Mouse (Mus musculus) liver, postnatal 0 days (tissue): ENCODE measurements around the gene St7. TPM values are rescaled to one million over a fixed set of nuclear protein-coding genes. Genes with fewer than 3 reads are reported as not detected.

Experiments used
- ATAC-seq: fragments of 200-750 bp; cut with Nextera tagmentation; 2 replicates; pipeline ENCODE4 v1.8.0; 2017; ENCODE audit warnings: mild to moderate bottlenecking, moderate library complexity
- DNase-seq: peaks from one replicate; pipeline ENCODE4 v3.0.0-alpha.2; 2016
- H3K27ac ChIP-seq: fragments of 300-500 bp; sonication (generic); 2 replicates; pipeline ENCODE4 v1.5.1; 2014; ENCODE audit warnings: antibody characterized with exemption, moderate library complexity, mild to moderate bottlenecking, low read depth
- H3K27me3 ChIP-seq: fragments of 300-500 bp; sonication (generic); 2 replicates; pipeline ENCODE4 v1.6.1; 2014; ENCODE audit warnings: low read length, control low read depth, mixed read lengths; ENCODE audit not compliant: insufficient read depth
- H3K36me3 ChIP-seq: fragments of 300-500 bp; sonication (generic); replicated peaks from 2 replicates; pipeline ENCODE4 v1.6.1; 2014; ENCODE audit warnings: mild to moderate bottlenecking, control low read depth, low read length, moderate library complexity, mixed read lengths; ENCODE audit not compliant: insufficient read depth
- H3K4me1 ChIP-seq: fragments of 300-500 bp; sonication (generic); 2 replicates; pipeline ENCODE4 v1.6.1; 2014; ENCODE audit warnings: antibody characterized with exemption, mild to moderate bottlenecking, control low read depth; ENCODE audit not compliant: insufficient read depth
- H3K4me2 ChIP-seq: fragments of 300-500 bp; sonication (generic); 2 replicates; pipeline ENCODE4 v1.6.1; 2014; ENCODE audit warnings: low read depth, mild to moderate bottlenecking, low read length, moderate library complexity, mixed read lengths
- H3K4me3 ChIP-seq: fragments of 300-500 bp; sonication (generic); 2 replicates; pipeline ENCODE4 v1.5.1; 2014; ENCODE audit warnings: low read depth, low read length
- H3K9ac ChIP-seq: fragments of 300-500 bp; sonication (generic); replicated peaks from 2 replicates; pipeline ENCODE4 v1.6.1; 2014; ENCODE audit warnings: mild to moderate bottlenecking, moderate library complexity
- H3K9me3 ChIP-seq: fragments of 300-500 bp; sonication (generic); 2 replicates; pipeline ENCODE4 v1.6.1; 2016; ENCODE audit warnings: mild to moderate bottlenecking, control low read depth, low read length, mixed read lengths
- CTCF ChIP-seq: sonication (generic); IDR thresholded peaks from 2 replicates; pipeline ENCODE4 v1.5.1; 2016; ENCODE audit warnings: antibody characterized with exemption, low read depth
- EP300 ChIP-seq: IDR thresholded peaks from 2 replicates; pipeline ENCODE4 v1.6.1; 2016; ENCODE audit warnings: antibody characterized with exemption, low read depth, mild to moderate bottlenecking
- WGBS: fragments of 180-500 bp; shearing (Covaris S2); extraction: QIAGEN DNeasy Blood & Tissue Kit; methylation state at CpG from one replicate; pipeline ENCODE4 v1.1.7; 2014; ENCODE audit not compliant: insufficient replicate concordance; 5-methylcytosine and 5-hydroxymethylcytosine counted together
- polyA plus RNA-seq: library from polyadenylated mRNA; unstranded; fragments of >200 nt; fragmentation: Nextera tagmentation; extraction: Ambion mirVana; gene quantifications from 2 replicates; pipeline ENCODE4 v1.2.1, GENCODE M21; 2015

Gene St7
- polyA plus RNA-seq, 1 experiment from 2014 or later: 11.0 TPM

DNA sequence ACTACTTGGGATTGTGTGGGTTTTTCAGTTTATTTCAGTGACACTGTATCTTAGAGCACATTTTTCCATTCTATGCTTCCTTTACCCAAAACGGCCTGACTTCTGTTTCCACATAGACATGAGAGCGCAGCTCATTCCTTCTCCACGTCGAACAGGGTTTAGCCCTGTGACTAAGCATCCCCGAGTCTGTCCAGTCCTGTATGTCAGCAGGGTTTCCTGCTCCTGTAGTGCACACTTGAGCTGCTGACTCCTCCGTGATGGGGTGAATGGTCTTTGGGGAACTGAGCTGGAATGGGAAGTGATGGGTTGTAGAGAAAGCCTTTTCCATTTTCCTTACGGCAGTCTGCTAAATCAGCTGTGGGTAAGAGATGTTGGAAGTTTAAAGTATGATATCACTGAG is 182.9 kb downstream of the St7 start:
- Histone ChIP-seq H3K4me1 (no peaks in the 10 kb centered on the region), H3K4me3 (no peak overlapping the region), H3K4me2 (no peak overlapping the region), H3K27ac (no peak overlapping the region), H3K36me3 (no peaks in the 10 kb centered on the region), H3K9me3 (no peaks in the 10 kb centered on the region), H3K9ac (no peak overlapping the region), H3K27me3 (no peaks in the 10 kb centered on the region)
- TF ChIP-seq EP300 (no peak), CTCF (no peak)
- 67% methylated on average over 7 of the region's 7 CpGs for WGBS
- ATAC-seq: no peak
- no peak for DNase-seq

DNA sequence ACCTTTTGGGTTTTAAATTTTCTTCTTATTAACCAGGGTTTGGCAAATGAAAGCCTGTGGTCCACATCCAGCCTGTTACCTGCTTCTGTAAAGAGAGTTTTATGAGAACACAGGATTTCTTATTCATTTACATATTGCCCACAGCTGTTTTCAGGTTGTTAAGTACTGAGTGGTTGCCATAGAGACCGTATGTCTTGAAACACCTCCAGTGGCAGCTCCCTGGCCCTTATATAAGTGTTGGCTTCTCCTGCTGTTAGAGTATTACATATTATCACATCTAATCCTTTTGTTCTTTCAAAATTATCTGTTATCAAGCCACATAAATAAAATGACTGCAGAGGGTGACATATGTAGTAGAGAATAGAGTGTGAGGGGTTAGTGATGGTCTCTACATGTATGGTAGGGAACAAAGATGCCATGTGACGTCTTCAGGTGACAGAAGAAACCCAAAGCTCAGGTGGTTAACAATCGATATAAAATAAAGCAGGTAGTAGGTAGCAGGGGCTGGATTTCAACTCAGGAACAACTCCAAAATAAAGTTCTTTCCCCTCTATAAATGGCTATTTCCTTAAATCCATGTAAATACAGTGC is 183.4 kb downstream of the St7 start:
- TF ChIP-seq CTCF (no peak), EP300 (no peak)
- 86% methylated on average over 3 of the region's 3 CpGs for WGBS
- H3K36me3 ChIP-seq: no peaks in the 10 kb centered on the region
- no peak overlapping the region for H3K9ac ChIP-seq
- H3K9me3 ChIP-seq: no peaks in the 10 kb centered on the region
- H3K4me2 ChIP-seq: no peak overlapping the region
- ATAC-seq (no peak), DNase-seq (no peak)
- H3K4me1 ChIP-seq: no peaks in the 10 kb centered on the region
- no peak overlapping the region for H3K4me3 ChIP-seq
- H3K27ac ChIP-seq: no peak overlapping the region
- no peaks in the 10 kb centered on the region for H3K27me3 ChIP-seq

DNA sequence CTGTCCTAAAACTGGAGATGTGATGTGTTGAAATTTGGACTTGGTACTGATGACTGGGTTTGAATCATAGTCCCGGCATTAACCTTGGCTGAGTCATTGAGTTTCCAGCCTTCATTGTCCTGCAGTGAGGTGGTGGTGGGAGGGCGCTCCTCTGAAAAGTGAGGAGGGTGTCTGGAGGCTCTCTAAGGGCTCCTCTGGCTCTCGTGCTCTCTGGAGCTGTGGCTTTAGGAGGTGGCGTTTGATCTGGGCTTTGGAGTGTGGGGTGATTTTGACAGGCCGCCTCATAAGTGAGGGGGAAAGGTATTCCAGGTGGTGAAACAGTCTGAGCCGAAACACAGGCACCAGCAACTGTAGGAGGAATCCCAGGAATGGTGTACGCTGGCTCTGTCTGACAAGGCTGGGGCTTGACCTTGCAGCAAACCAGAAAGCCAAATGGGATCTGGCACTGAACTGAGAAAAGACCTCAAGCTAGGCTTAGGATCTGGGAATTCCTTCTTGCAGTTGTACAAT is 184.0 kb downstream of the St7 start:
- no peaks in the 10 kb centered on the region for H3K9me3 ChIP-seq
- DNase-seq (no peak), ATAC-seq (no peak)
- H3K4me3 ChIP-seq: no peak overlapping the region
- no peaks in the 10 kb centered on the region for H3K4me1 ChIP-seq
- H3K27ac ChIP-seq: no peak overlapping the region
- H3K36me3 ChIP-seq: no peaks in the 10 kb centered on the region
- TF ChIP-seq EP300 (no peak), CTCF (no peak)
- no peaks in the 10 kb centered on the region for H3K27me3 ChIP-seq
- 85% methylated on average over 7 of the region's 7 CpGs for WGBS
- no peak overlapping the region for H3K4me2 ChIP-seq
- H3K9ac ChIP-seq: no peak overlapping the region

DNA sequence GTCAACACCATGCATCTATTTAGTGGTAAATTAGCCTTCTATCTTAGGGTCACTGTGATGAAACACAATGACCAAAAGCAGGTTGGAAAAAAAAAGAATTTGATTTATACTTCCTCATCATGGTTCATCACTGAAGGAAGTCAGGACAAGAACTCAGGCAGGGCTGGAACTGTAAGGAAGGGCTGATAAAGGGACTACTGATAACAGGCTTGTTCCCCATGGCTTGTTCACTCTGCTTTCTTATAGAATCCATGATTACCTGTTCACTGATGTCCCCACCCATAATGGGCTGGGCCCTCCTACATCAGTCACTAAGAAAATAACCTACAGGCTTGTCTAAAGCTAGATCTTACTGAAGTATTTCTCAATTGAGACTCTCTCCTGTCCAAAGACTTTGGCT is 190.2 kb downstream of the St7 start:
- no peak overlapping the region for H3K9ac ChIP-seq
- H3K9me3 ChIP-seq: no peaks in the 10 kb centered on the region
- no peaks in the 10 kb centered on the region for H3K27me3 ChIP-seq
- no peak overlapping the region for H3K27ac ChIP-seq
- no peak for ATAC-seq
- H3K4me1 ChIP-seq: no peaks in the 10 kb centered on the region
- TF ChIP-seq CTCF (no peak), EP300 (no peak)
- no peak overlapping the region for H3K4me3 ChIP-seq
- no peaks in the 10 kb centered on the region for H3K36me3 ChIP-seq
- DNase-seq: no peak
- H3K4me2 ChIP-seq: no peak overlapping the region

DNA sequence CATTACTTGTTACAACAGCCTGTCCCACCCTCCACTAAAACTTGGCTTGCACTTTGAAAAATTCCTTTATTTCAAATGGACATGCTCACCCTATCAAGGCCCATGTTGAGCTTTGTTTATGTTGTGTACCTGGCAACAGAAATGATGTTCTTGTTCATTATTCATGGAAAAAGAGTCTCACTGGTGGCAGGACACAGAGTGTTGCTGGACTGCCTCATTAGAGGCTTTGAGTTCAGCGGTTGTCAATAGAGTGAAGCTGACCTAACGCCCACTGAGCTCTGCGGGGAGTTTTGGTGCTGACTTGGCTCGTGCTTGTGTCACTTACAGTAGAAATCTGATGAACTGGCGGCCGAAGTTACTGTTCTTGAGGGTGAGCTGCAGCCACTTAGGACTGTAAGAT is 195.0 kb downstream of the St7 start:
- Histone ChIP-seq H3K27ac (no peak overlapping the region), H3K27me3 (no peaks in the 10 kb centered on the region), H3K4me3 (no peak overlapping the region), H3K4me1 (no peaks in the 10 kb centered on the region), H3K4me2 (no peak overlapping the region), H3K36me3 (no peaks in the 10 kb centered on the region), H3K9ac (no peak overlapping the region), H3K9me3 (no peaks in the 10 kb centered on the region)
- WGBS: 84% methylated on average over 6 of the region's 6 CpGs
- TF ChIP-seq CTCF: no peak
- no peak for TF ChIP-seq EP300
- DNase-seq (no peak), ATAC-seq (no peak)

DNA sequence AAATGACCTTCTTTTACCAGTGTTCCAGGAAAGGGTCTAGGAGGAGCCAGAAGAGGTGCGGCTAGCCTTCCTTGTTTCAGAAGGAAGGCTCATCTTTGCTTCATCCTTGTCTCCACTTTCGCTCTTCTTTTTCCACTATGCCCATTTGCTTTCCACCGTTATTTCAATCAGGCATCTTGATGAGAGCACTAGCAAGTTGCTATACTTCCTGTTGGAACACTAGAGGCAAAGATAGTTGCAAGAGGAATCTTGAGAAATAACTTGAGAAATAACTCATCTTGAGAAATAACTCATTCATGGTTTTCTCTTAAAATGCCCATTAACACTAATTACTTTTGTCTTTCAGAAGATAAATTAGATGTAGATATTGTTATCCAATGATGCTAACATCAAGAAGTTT is 202.8 kb downstream of the St7 start:
- no peak for ATAC-seq
- TF ChIP-seq CTCF (no peak), EP300 (no peak)
- WGBS: 80% methylated on average over 3 of the region's 3 CpGs

DNA sequence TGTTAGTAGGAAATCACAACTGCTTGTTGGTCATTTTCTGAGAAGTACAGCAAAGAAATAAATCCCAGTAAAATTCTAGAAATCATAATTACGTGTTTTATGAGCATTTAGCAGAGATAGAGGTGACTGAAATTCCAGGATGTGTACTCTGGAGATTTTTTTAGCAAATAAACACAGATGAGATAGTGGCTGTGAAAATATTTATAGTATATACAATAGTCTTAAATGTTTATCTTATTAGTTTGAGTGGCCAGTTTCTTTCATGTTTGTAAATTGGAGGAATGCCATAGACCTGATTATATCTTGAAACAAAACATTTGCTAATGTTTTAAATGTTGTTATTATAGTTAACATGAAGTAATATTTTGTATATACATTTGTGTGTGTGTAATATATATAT is 205.8 kb downstream of the St7 start:
- ATAC-seq (no peak), DNase-seq (no peak)
- TF ChIP-seq CTCF: no peak
- TF ChIP-seq EP300: no peak
- no peak overlapping the region for H3K9ac ChIP-seq
- no peaks in the 10 kb centered on the region for H3K4me1 ChIP-seq
- 71% methylated on average over 1 of the region's 1 CpGs for WGBS
- no peak overlapping the region for H3K4me3 ChIP-seq
- H3K27ac ChIP-seq: no peak overlapping the region
- no peak overlapping the region for H3K4me2 ChIP-seq
- no peaks in the 10 kb centered on the region for H3K9me3 ChIP-seq
- H3K27me3 ChIP-seq: no peaks in the 10 kb centered on the region
- no peaks in the 10 kb centered on the region for H3K36me3 ChIP-seq

More for the DNA sequence above, 202.8 kb downstream of the St7 start:
- Histone ChIP-seq H3K27ac (no peak overlapping the region), H3K9me3 (no peaks in the 10 kb centered on the region), H3K4me3 (no peak overlapping the region), H3K27me3 (no peaks in the 10 kb centered on the region), H3K36me3 (no peaks in the 10 kb centered on the region), H3K4me1 (no peaks in the 10 kb centered on the region), H3K9ac (no peak overlapping the region), H3K4me2 (no peak overlapping the region)
- DNase-seq: no peak
